Comparison of ENCODE assay signal across 40 mouse cellular contexts in genomic region chr12:103601839-103602238, GRCm38 (mm10). TPM values are rescaled to one million over a fixed set of nuclear protein-coding genes. Genes with fewer than 3 reads are reported as not detected.
"Had no signal": no experiment of that assay in that cellular context is flagged by ENCODE, and none has a peak within 500 bp of the region (broad histone marks: within the 10 kb centered on the region; RNA-seq: fewer than 3 reads in every experiment).

No protein-coding gene starts in this region.

- H3K27ac ChIP-seq: heart, adult 2 months; heart, embryonic 13.5 days; heart, embryonic 15.5 days; hindbrain, embryonic 13.5 days; hindbrain, embryonic 15.5 days; hindbrain, postnatal 0 days; kidney, embryonic 15.5 days; kidney, postnatal 0 days; limb, embryonic 13.5 days; limb, embryonic 15.5 days; liver, embryonic 12.5 days had no signal

- ATAC-seq: hindbrain, postnatal 0 days; intestine, embryonic 16.5 days; liver, embryonic 12.5 days had no signal

- H3K9ac ChIP-seq: heart, embryonic 13.5 days; heart, embryonic 15.5 days; hindbrain, embryonic 13.5 days; hindbrain, embryonic 15.5 days; kidney, embryonic 15.5 days; limb, embryonic 13.5 days; limb, embryonic 15.5 days; liver, embryonic 12.5 days had no signal

- H3K36me3 ChIP-seq: heart, embryonic 13.5 days; heart, embryonic 15.5 days; hindbrain, embryonic 13.5 days; hindbrain, embryonic 15.5 days; kidney, embryonic 15.5 days; limb, embryonic 13.5 days; limb, embryonic 15.5 days; liver, embryonic 12.5 days had no signal

- H3K4me3 ChIP-seq: heart, adult 2 months; heart, embryonic 13.5 days; heart, embryonic 15.5 days; hindbrain, embryonic 13.5 days; hindbrain, embryonic 15.5 days; kidney, embryonic 15.5 days; limb, embryonic 13.5 days; limb, embryonic 15.5 days; liver, embryonic 12.5 days had no signal

- H3K4me2 ChIP-seq: heart, embryonic 11.5 days; heart, embryonic 13.5 days; heart, embryonic 15.5 days; hindbrain, embryonic 13.5 days; hindbrain, embryonic 15.5 days; kidney, embryonic 15.5 days; limb, embryonic 13.5 days; limb, embryonic 15.5 days; liver, embryonic 12.5 days had no signal

- DNase-seq: gastrocnemius, postnatal 14 days; gastrocnemius, postnatal 36 days; heart, adult 11 months; heart, adult 2 months; heart, postnatal 14 days; heart, postnatal 36 days; kidney, adult 11 months; kidney, adult 2 months; kidney, adult 9 months; kidney, postnatal 14 days; kidney, postnatal 36 days; layer of hippocampus, adult 9-11 months; layer of hippocampus, postnatal 36 days; left cerebral cortex, postnatal 4 days had no signal

- H3K9me3 ChIP-seq: heart, embryonic 13.5 days; heart, embryonic 15.5 days; hindbrain, embryonic 13.5 days; hindbrain, embryonic 15.5 days; kidney, embryonic 15.5 days; limb, embryonic 13.5 days; limb, embryonic 15.5 days; liver, embryonic 12.5 days had no signal

- H3K27me3 ChIP-seq: heart, embryonic 13.5 days; heart, embryonic 15.5 days; hindbrain, embryonic 13.5 days; hindbrain, embryonic 15.5 days; kidney, embryonic 15.5 days; limb, embryonic 13.5 days; limb, embryonic 15.5 days; liver, embryonic 12.5 days had no signal

- H3K4me1 ChIP-seq: heart, embryonic 15.5 days; hindbrain, embryonic 13.5 days; hindbrain, embryonic 15.5 days; kidney, embryonic 15.5 days; limb, embryonic 13.5 days; limb, embryonic 15.5 days; liver, embryonic 12.5 days had no signal

RNA-seq across cellular contexts. Expression of gene Serpina10, which starts 29.4 kb away (rescaled TPM):
- total RNA-seq: gastrocnemius, adult 8-10 months; gastrocnemius, postnatal 14 days; gastrocnemius, postnatal 36 days; heart, adult 2 months; heart, postnatal 14 days; heart, postnatal 36 days; hematopoietic stem cell, adult 5-6 weeks; hindbrain, postnatal 0 days; layer of hippocampus, adult 18-20 months; layer of hippocampus, postnatal 36 days; left cerebral cortex, adult 18-20 months; left cerebral cortex, adult 8-10 months; left cerebral cortex, postnatal 10 days; left cerebral cortex, postnatal 25 days; left cerebral cortex, postnatal 4 days had no signal
- polyA plus RNA-seq: gonadal fat pad, adult 2 months; heart, adult 2 months; heart, embryonic 15.5 days; heart, postnatal 0 days; hindbrain, embryonic 13.5 days; limb, embryonic 13.5 days had no signal

RNA-seq across cellular contexts. Expression of gene Serpina6, which starts 55.2 kb away (rescaled TPM):
- total RNA-seq: gastrocnemius, adult 18-20 months; gastrocnemius, adult 8-10 months; gastrocnemius, postnatal 14 days; gastrocnemius, postnatal 36 days; heart, adult 2 months; heart, postnatal 14 days; heart, postnatal 36 days; hematopoietic stem cell, adult 5-6 weeks; hindbrain, postnatal 0 days; layer of hippocampus, adult 18-20 months; layer of hippocampus, adult 8-10 months; layer of hippocampus, postnatal 14 days; layer of hippocampus, postnatal 36 days; left cerebral cortex, adult 18-20 months; left cerebral cortex, adult 8-10 months; left cerebral cortex, postnatal 10 days; left cerebral cortex, postnatal 25 days; left cerebral cortex, postnatal 4 days had no signal
- polyA plus RNA-seq: heart, adult 2 months; heart, postnatal 0 days; hindbrain, embryonic 11.5 days; hindbrain, embryonic 13.5 days; hindbrain, postnatal 0 days; large intestine, adult 2 months had no signal
